Mouse (Mus musculus): ENCODE data around the gene Tshz3.

The Tshz3 gene

DNA sequence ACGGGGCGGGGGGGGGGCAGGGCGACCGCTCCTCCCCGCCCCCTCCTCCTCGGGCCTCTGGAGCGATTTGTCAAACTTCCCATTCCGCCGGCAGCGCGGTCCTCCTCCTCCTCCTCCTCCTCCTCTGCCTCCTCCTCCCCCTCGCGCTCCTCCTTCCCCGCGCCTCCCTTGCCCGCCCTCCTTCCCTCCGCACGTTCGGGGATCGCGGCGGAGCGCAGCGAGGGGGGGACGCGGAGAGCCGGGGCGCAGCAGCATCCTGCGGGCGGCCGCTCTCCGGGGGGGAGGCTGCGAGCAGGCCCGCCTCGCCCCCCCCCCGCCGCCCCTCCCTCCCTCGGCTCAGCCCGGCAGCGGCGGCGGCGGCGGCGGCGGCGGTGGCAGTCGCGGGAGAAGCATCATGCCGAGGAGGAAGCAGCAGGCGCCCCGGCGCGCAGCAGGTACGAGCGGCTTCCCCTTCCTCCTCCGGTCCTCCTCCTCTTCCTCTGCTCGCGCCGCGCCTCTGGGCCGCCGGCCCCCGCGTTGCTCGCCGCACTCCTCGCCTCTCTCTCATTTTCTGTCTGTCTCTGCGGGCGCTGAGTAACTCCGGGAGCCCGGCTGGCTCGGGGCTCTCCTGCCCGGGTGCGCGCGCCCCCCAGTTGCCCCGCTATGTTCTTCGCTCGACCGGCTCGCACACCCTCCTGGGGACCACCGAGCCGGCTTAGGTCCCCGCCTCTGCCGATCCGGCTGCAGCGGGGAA, at the start of gene Tshz3:
Tshz3 (plus strand) TSS at position 263 of the 733 bp plus-strand sequence.
- no peak for DNase-seq (ENCODE audit: low spot score)

DNA sequence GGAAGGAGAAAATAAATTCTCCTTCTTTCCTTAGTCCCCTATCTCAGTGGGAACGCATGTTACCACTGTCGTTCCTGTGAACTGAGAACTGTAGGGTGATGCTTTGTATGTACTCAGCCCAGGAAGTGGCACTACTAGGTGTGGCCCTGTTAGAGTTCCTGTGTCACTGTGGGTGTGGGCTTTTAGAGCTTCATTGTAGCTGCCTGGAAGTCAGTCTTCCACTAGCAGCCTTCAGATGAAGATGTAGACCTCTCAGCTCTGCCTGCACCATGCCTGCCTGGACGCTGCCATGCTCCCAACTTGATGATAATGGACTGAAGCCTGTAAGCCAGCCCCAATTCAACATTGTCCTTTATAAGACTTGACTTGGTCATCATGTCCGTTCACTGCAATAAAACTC, 42.0 kb upstream of the Tshz3 start:
- DNase-seq (ENCODE audit: low spot score) = no peak

DNA sequence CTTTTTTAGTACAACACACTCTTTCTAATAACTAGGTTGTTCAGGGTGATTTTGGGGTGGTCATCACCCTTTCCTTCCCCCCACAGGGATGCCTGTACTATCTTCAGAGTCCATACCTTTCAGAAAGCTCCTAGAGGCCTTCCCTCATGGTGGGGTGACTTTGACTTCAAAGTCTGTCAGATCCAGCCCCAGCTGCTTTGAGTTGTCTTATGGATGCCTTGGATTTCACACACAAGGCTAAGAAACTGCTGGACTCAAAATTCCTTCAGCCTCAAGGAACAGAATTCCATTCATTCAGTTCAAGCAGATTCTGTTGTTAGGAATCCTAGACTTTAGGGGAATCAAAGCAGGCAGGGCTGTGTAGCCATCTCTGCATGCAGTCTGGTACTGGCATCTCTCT, 41.5 kb upstream of the Tshz3 start:
- no peak for DNase-seq (ENCODE audit: low spot score)

DNA sequence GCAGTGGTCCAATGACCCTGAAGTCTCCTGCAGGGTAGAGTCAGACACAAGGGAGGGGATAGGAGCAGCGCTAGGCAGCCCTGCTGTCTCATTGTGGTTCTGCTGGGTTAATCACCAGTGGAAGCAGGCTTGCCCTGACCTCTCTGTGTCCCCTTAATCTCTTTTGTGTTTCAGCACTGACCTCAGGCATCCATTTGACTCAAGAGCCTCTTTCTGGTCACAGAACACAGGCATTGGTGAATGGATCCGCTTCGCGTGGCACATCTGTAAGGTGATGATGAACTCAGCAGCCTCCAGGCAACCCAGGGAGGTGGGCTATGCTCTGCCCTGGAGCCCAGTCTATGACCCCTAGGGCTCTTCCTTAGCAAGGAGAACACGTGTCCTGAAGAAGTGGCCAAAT, 39.6 kb upstream of the Tshz3 start:
- no peak for DNase-seq (ENCODE audit: low spot score)

DNA sequence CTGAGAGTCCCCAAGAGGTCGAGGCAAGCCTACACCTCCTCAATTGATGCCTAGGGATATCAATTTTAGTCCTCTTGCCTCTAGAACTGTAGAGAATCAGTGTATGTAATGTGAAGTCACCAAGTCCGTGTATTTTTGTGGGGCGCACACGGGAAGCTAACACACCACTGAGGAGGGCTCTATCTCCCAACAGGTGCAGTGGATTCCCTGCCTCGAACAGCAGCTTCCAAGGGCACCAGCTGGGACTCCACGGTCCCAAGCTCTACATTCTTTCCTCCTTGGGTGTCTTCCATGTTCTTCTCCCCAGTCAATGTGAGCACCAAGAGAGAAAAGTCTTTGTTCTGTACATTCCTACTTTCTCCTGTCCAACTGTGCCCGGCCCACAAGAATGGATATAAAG, 38.7 kb upstream of the Tshz3 start:
- DNase-seq (ENCODE audit: low spot score) = no peak

DNA sequence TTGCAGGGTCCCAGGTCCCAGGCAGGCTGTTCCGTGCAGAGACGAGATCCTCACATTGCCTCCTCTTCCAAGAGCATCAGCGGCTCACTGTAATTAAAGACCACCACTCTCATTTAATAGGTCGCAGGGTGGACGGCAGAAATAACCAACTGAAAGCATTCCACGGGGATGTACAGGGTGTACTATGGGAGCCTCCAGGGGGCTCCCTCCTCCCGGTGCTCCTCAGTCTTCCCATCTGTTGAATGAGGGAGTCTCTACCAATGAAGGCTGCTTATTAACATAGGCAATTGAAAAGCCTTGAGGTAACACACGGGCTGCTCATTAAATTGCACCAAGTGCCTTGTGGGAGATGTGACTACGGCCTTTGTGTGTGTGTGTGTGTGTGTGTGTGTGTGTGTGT, 37.3 kb upstream of the Tshz3 start:
- DNase-seq (ENCODE audit: low spot score) = no peak

DNA sequence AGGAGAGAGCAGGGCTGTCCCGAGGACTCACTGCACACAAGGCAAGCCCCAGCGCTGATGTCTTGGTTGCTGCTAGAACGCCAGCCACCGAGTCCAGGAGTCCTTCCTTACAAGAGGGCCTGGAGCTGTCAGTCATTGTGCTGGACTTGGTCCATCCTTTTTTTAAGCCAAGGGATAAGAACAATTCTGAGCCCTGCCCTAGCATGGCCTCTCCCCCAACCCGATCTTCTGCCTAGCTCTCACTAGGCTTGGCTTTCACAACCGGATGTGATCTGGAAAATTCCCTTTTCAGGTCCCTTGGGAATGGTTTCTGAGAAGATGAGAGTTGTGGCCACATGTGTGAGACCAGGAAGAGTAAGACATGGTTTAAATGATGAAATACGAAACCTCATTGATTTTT, 34.5 kb upstream of the Tshz3 start:
- DNase-seq (ENCODE audit: low spot score) = no peak

DNA sequence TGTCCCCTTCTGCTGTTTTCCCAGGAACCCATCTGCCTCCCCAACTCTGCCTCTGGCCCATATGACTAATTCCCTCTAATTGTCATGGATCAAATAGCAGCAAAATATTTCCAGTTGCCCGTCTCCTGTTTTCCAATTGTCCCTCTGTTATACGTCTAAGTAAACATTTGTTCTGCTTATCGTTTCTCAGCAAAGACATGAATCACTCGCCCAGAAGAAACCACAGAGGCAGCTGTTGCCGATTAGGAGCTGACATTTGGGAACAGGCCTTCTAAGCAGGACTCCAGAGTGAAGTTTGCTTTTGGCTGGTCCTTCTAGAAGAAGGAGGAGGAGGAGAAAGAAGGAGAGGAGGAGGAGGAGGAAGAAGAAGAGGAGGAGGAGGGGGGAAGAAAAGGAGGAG, 30.2 kb upstream of the Tshz3 start:
- no peak for DNase-seq (ENCODE audit: low spot score)

DNA sequence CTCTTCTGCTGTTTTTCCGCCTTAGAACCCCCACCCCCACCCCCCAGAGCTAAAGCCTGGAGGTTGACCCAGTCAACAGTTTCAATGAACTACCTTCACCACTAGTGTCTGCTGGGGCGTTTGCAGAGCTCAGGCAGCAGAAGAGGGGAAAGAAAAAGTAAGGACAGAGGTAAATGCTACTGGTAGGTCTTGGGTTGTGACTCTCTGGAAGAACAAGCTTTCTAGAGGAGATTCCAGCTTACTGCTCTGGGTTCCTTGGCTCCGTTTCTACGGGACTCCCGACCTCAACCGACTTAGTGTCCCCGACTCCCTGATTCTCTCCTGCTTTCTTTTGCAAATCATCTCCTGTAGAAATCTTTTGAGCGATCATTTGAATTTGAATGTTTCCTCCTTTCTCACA, 19.9 kb upstream of the Tshz3 start:
- DNase-seq (ENCODE audit: low spot score) = no peak

DNA sequence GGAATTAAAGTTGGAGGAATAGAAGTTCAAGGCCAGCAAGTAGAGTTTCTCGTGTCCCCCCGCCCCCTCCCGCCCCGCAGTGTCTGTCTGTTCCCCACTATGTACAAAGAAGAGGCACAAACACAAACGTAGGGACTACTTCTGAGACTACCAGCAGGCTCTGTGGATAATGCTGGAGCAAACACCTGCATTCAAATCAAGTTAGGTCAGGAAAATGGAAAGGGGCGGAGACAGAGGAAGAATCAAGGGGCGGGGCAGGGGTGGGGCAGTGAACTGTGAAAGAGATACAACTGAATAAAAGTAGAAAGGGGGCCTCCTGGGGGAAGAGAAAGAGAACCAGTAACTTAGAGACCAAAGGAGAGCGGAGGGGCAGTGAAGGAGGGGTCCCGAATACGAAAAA, 19.4 kb upstream of the Tshz3 start:
- no peak for DNase-seq (ENCODE audit: low spot score)

DNA sequence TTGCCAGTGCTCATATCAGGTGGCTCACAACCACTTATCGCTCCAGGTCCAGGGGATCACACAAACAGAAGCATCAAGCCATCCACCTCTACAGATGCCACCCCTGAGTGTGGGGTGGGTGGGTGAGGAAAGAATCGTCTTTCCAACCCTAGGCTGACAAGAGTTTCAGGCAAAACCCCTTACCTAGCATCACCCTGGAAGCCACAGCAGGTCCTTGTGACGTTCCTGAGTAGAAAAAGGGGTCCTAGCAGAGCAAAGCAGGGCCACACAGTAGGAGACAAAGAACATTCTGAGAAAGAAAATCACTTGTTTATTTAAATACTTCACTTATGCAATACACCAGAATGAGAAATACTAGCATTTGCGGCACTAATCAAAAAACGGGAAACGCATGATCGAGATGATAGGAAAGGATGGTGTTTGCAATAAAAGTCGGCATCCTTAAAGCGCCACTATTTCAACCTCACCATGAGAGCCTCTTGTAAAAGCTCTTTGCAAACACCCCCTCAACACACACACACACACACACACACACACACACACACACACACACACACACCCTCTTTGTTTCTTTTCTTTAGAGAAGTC, 18.8 kb upstream of the Tshz3 start:
- DNase-seq (ENCODE audit: low spot score) = no peak

DNA sequence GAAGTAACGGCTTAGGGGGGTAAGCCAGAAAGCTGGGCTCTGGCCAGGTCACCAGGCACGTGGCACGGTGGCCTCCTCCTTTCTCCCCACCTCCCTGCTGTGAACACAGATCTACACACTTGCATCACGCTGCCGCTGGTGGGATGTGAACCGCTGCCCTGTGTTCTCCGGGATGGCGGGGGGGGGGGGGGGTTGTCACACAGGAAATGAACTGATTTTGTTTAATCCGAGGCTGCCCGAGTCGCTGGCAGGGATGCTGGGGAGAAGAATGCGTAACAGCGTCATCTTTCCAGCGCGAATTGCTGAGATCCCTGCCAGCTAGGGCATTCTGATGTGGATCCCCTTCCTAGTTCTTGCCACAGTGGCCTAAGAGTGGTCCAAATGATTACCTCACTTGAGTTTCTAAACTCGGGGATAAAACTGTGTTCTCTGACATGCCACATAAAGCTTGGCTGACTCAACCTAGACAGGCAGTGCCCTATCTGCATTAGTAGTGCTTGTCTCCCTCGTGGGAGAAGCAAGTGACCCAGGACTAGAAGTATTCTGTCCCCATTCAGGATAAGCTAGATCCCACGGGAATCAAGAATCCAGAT, 18.0 kb upstream of the Tshz3 start:
- DNase-seq (ENCODE audit: low spot score) = no peak

DNA sequence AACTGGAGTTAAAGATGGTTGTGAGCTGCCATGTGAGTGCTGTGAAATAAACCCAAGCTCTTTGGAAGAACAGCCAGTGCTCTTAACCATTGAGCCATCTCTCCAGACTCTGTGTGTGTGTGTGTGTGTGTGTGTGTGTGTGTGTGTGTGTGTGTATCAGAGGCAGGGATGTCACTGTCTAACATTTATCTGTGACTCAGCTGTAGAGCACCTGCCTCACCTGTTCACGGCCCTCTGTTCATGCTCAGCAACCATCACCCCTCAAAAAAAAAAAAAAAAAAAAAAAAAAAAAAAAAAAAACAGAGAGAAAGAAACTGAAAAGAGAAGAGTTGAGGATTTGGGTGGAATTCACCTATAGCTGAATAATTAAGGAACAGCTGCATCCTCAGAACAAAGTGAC, 10.4 kb upstream of the Tshz3 start:
- DNase-seq (ENCODE audit: low spot score) = no peak

DNA sequence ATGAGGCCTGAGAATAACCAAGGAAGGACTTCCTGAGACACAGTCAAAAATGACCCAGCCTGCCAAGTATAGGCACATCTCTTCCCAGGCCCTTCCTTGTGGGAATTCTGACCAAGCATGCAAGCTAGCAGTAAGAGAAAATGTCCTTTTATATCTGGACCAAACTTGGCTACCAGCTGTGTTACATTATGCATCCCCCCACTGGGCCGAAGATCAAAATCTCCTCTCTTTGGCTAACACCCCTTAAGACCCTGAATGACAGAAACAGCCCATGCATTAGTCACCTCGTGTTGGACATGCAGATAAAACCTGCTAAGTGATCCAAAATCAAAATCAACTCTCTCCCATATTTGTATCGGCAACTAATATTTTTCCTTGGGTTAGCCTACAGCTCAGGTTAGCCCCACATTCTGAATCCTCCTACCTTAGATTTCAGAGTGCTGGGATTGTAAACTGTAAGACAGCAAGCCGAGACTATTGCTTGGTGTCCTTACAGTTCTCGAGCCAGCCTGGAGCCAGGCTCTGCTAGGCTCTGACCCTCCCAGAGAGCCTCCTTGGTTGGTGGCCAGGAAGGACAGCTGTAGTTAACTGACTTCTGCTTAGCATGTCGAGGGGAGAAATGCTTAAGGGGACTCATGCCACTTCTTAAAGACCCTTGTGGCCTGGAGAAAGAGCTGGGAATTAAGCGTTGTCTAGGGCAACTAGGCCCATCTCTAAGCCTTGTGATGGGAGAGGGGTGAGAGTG, 8.7 kb upstream of the Tshz3 start:
- DNase-seq (ENCODE audit: low spot score) = no peak

DNA sequence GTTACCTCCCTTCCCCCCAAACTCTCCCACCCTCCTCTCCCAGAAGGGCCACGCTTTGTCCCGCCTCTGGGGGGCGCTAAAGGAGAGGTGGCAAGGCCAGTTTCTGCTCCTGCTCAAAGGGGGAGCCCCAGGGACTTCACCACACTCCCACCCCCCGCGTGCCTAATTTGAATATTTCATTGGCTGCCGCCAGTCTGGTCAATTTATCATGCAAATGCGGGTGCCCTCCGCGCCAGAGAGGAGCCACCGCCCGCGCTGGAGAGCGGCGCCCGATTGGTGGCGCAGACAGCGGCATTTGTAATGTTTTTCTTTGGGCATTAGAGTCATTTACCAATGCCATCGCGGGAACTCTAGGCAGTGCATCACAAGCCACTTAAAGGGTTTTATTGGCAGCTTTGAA, 7.4 kb upstream of the Tshz3 start:
- DNase-seq (ENCODE audit: low spot score) = no peak

DNA sequence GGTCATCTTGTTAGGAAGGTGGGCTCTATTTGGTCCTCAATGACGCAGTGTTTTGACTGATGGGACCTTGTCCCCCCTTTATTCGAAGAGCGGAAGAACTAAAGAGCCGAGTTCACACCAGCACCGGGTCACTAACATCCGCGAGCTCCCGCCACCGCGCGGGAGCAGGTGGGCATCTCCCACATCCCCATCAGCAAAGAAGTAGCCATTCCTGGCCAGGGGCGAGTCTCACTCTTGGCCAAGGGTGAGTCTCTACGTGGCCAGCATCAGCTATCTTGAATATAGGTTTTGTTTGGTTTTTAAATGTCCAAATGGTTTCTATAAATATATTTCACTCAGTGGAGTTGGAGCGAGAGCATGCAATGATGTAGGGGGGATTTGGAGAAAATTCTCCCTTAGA, 6.3 kb upstream of the Tshz3 start:
- DNase-seq (ENCODE audit: low spot score) = no peak

DNA sequence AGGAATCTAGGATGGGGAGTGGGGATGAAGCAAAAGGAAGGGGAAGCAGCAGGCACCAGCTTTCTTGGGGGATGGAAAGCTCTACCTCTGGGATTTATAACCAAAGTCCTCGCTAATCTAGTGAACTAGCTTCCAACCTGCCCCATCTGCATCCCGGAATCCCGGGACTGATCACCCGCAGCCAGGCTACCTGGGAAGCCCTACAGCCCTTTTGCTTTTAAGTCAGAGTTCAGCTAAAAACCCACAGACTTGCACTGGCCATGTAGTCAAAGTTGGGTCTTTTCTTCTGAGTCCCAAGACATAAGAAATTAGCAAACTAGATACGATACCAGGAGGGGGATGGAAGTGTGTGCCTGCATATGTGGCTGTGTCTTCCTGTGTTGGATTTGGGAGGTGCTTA, 5.5 kb upstream of the Tshz3 start:
- no peak for DNase-seq (ENCODE audit: low spot score)

DNA sequence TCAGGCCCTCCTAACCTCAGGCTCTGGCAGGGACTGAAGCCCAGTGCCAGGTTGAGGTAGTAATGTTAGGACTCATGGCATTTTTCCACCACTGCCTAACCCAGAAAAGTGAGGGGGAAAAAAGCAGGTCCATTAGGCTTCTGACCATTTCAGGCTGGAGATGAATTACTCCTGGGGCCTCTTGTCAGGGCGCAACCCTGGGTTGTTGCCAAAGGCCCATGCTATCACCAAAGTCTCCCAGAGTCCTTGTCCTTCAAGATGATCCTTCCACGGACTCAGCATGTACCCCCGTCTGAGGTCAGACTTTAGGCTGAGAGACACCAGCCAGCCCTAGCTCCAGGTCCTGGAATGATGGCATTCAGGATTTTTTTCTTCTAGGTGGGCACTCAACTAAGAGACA, 4.8 kb upstream of the Tshz3 start:
- DNase-seq (ENCODE audit: low spot score) = no peak

DNA sequence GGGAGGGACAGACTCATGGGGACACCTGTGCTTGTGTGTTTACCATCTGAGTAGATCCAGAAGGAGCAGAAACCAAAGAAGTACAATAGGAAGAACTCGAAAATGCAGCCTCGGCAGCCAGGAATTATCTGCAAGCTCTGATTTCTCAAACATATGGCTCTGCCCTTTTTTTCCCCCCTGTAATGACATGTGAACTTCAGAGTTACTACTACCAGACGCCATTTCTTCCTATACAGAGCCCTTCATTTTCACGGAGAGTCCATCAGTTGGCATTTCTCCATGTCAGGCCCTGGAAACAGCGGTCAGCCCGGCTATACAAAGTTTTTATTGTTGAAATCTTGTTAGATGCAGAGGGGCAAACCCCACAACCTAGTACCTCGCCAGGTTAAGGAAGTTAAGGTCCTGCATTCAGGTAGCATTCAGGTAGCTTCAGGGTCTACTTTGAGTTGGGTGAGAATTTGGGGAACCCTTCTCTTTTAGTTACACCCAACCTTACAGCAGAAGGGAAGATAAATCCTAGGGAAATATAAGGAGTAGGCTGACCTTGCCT, 3.2 kb upstream of the Tshz3 start:
- no peak for DNase-seq (ENCODE audit: low spot score)

DNA sequence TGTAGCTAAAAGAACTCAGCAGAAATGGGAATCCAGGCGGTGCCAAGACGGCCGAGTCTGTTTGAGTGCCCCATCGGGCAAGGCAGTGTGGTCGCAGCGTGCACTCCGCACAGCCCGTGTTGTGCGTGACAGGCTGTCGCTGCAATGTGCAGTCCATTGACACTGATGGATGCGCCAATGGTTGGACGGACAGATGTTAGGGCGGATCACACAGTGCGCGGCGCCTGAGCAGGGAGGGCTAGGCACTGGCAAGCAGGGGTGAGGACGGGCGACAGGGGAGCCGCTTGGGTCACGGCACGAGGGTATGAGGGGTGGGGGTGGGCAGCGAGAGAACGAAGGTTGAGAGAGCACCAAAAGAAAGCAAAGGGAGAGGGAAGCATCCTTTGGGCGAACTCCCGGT, 2.6 kb upstream of the Tshz3 start:
- DNase-seq (ENCODE audit: low spot score) = no peak

DNA sequence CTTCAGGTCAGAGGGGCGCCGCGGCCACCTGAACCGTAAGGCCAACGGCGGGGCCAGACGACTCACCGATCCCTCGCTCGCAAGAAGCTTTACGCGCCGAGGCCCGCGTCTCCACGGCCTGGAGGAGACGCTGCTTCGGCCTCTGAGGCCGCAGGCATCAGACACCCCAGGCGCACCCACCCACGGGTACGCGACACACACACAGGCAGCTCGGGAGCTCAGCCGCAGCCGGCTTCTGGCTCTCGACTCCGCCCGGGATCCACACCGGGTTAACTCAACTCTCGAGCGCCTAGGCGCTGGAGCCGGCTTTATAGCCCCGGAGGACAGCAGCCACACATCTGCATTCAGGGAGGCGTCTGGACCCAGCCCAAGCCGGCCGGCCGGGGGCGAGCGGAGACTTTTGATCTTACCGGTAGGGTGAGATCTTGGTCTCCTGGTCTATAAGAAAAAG, 2.1 kb upstream of the Tshz3 start:
- DNase-seq (ENCODE audit: low spot score) = no peak

DNA sequence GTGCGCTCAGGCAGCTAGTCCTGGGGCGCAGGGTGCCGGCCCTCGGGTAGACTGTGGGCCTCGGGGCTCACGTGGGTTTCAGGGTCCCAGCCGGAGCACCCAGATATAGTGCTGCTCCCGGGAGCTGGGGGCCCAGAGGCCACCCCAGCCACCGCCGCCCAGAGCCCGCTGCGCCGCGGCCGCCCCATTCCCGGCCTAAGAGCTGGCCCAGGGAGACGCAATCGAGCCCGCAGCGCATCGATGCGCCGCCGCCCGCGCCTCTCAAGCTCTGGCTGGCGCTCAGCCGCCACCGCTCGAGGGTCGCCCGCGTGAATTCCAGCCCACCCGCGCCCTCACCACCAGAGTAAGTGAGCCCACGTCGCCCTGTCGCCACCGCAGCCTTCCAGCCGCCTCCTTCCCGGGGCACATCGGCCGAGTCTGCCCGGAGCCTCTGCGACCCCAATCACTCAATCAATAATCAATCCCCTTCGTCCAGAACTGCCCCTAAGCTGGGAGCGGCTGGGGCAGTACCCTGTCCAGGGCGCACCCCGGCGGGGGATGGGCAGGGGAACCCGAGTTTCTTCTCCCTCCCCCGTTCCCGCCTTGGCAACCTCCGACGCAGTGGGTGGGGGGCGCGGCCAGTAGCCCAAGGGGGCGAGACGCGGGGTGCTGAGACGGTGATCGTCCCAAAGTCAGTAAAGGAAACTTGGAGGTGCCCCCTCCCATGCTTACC, 1.4 kb upstream of the Tshz3 start:
- no peak for DNase-seq (ENCODE audit: low spot score)

Measured in layer of hippocampus, adult 9-10 months (tissue).